Mouse (Mus musculus): ENCODE measurements at regions not wholly inside any gene's neighbourhood (a gene's known extent, or its start where the extent isn't known, plus 50 kb on each side); places are given as distances from the start of the nearest gene placed in this dataset.

DNA sequence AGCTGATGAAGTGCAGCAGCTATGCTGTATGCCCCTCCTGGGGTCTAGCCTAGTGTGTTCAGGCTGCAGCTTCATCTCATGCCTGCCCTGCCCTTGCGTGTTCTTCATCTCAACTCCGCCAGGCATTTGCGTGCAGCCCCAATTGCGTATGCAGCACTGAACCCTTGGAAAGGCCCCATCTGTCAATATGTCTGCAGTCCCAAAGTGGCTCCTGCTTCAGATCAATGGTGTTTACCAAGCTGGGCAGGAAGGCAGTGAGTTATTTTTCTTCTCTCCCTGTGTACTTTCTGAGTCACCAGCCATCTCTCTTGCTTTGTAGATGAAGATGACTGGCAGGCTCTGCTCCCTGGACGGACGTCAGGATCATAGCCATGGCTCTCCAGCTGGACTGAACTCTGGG lies 264.5 kb downstream of the Matn1 start:
- DNase-seq (ENCODE audit: low spot score): no peak

DNA sequence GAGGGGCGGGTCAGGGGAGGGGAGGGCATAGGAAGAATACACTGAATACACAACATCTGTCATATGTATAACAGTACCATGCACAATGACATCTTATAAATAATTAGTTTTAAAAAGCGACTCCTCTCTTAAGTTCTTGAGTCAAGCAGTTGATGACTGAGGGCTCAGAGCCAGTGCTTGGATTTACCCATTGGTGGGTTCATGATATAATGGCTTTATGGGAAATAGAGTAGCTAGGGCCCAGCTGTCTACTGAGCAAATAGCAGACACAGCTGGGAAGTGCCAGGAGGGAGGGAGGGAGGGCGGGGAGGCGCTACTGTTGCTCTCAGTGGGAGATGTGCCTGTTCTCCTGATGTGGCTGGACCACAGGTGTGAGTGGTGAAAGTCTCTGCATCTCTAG lies 268.5 kb downstream of the Matn1 start:
- DNase-seq (ENCODE audit: low spot score): no peak

- DNase-seq (ENCODE audit: low spot score): no peak
Observed at GRCm38 (mm10) chr4:131215682-131216081, 271.5 kb downstream of the Matn1 start.

GRCm38 (mm10) chr4:131216361-131216760 lies 272.2 kb downstream of the Matn1 start:
- no peak for DNase-seq (ENCODE audit: low spot score)

DNA sequence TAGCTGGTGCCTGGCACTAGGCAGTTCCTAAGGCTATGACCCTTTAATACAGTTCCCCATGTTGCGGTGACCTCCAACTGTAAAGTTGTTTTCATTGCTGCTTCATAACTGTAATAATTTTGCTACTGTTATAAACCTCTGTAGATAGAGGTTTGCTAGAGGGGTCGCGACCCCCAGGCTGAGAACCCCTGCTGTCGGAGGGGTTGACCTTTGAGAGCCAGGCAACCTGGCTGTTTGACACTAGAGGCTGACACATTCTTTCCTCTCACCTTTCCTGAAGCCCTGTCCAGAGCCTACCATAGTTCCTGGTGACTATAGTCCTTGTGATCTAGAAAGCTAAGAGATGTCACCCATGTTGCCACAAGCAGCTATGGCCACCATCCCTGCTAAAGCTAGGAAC lies 272.9 kb downstream of the Matn1 start:
- no peak for DNase-seq (ENCODE audit: low spot score)

DNA sequence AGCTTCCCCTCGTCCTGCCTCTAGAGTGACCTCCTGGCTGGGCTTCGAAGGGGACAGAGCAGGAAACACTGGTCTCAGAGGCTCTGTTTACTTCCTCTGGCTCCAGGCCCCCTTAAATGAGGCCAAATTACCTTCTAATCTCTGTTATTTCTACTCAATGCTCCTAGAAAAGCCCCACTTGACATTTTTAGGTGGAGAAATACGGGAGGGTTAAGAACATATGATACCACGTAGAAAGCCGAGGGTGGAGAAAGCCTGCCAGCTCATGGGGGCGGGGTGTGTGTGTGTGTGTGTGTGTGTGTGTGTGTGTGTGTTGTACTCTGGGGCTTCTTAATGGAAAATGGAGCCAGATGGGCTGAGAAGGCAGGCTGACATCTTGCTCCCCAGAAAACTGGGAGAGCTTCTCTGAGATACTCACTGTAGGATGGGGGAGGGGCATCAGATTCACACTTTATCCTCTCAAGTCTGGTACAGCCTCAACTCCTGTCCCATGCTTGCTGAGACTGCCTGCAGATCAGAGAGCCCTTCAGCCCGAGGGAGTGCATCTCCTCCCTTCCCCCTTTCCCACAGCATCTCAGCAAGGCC lies 273.5 kb downstream of the Matn1 start:
- no peak for DNase-seq (ENCODE audit: low spot score)

GRCm38 (mm10) chr4:131220966-131221365 lies 276.8 kb downstream of the Matn1 start:
- DNase-seq (ENCODE audit: low spot score): no peak

DNA sequence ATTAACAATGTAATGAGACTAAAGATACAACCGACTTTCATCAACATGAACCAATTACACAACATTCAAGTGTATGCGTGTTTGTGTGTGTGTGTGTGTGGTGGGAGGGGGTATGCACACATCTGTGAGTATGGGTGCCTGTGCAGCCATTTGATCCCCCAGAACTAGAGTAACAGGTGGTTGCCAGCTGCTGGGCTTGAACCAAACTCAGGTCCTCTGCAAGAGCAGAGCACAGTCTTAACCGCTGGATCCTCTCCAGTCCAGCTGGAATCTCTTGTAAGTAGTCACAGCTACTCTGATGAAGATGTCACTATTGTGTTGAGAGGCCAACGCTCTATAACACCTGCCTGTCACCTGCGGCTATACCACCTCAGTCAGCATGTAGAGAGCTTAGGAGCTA lies 286.2 kb downstream of the Matn1 start:
- DNase-seq (ENCODE audit: low spot score): no peak

- no peak for DNase-seq (ENCODE audit: low spot score)
Observed at GRCm38 (mm10) chr4:131236611-131237031, 292.4 kb downstream of the Matn1 start.

DNA sequence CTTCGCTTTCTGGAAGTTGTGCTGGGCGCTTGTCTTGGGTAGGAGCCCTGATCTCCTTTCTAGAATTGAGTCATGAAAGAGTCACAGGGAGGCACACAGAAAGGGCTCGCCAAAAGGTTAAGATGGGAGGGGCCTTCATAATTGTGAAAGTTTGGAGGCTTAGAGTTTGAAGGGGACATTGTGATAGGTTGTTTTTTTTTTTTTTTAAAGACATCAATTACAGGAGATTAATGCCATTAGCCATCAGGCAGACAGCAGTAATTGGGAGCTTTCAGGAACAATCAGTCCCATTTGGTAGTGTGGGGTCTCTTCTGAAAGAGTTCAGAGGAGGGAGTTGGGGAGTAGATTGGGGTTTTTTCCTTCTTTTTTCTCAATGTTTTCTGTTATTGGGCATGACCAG lies 294.4 kb downstream of the Matn1 start:
- DNase-seq (ENCODE audit: low spot score): no peak

GRCm38 (mm10) chr4:131239132-131239531 lies 294.9 kb downstream of the Matn1 start:
- DNase-seq (ENCODE audit: low spot score): no peak

DNA sequence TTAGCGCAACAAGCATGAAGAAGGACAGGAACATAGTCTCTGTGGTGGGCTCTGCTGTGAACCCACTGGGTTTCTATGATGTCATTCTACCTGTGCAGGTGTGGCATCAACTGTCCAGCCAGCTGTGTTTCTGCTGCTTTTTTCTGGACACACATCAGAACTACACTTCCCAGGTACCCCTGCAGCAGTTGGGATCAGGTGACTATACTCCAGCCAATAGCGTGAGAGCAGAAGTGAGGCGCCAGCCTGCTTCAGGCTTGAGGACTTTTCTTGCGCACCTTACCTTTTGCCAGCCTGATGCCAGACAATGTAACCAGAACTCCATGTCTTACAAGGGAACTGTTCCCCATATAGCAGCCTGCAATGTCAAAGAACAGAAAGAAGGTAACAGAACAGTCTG lies 296.3 kb downstream of the Matn1 start:
- no peak for DNase-seq (ENCODE audit: low spot score)

GRCm38 (mm10) chr4:131242250-131242649 lies 298.1 kb downstream of the Matn1 start:
- DNase-seq (ENCODE audit: low spot score): no peak

GRCm38 (mm10) chr4:131243744-131244387 lies 299.7 kb downstream of the Matn1 start:
- no peak for DNase-seq (ENCODE audit: low spot score)

DNA sequence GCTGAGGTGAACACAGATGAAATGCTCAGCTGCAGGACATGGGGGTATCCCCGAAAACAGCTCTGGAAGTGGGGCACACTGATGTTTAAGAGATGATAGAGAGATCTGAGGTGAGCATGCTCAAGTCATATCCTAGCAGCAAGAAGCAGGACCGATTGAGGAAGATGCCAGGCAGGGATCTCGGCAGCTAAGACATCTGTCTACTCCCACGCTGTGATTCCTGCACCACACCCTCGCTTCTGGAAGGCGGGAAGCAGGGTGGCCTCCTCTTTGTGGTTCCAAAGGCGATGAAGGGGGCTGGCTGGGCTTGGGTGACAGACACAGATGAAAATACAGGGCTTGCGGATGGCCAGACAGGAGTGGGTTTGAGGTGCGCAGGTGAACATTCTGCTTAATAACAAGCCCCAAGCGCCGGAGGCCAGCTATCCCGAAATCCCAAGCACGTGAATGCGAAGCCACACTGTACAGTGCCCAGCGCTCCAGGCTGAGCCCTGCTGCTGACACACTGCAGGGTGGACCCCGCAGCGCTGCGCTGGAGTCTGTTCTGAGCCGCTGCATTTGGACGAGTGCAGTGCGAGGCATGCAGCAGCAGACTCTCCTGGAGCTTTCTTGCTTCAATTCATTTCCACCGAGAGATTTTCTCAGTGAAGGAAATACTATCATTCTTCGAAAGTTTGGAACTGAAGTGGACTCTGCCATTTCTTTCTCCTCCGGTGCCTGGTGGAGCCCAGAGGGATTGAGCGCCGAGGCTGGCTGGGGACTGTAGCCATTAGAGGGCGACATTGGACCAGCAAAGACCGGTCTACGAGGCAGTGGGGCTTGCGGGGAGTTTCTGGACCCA lies 308.6 kb downstream of the Matn1 start:
- DNase-seq (ENCODE audit: low spot score): peak; percentile 60

DNA sequence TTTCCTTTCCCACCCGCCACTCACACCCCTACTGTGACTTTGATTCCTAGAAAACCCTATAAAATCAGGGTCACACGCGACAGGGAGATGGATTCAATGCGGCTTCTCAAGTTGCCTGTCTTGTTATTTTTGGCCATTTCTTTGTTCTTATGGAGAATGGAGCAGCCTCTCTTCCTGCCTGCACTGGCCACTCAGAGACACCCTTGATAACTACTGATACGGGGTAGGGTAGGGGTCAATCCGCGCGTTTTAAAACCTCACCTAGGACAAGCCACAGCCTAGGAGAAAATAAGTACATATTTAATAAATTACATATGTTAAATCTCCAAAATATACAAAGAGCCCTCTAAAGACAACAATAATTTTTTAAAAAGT lies 309.2 kb downstream of the Matn1 start:
- DNase-seq (ENCODE audit: low spot score): no peak

DNA sequence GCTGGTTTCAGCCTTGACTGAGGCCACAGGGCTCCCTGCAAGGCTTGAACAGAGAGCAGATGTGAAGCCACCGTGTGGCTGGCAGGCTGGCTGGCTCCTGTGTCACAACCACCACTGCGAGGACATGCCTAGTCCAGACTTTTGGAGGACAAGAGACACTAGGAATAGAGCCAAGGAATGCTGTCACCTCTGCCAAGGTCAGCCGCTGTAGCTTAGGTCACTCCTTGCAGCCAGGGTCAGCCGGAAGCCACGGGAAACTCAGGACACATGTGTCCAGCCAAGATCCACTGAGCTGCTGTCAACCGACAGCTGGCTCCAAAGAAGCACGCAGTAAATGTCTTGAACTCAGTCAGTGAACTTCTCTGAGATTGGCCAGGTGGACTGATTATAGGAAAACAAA lies 310.1 kb downstream of the Matn1 start:
- DNase-seq (ENCODE audit: low spot score): peak; percentile 40

DNA sequence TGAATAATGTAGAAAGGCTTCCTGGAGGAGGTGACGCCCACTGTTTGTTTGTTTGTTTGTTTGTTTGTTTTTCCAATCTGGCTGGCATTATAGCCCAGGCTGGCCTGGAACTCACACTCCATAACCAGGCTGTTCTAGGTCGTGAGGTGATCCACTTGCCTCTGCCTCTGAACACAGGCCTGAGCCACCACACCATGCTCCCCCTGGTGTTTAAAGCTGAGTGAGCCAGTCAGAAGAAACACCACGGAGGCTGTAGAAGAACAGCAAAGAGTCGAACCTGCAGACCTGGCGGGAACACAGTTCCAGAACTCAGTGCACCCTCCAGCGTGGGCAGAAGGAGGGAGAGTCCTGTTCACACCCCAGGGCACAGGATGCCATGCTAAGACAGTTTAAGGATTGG lies 310.5 kb downstream of the Matn1 start:
- no peak for DNase-seq (ENCODE audit: low spot score)

DNA sequence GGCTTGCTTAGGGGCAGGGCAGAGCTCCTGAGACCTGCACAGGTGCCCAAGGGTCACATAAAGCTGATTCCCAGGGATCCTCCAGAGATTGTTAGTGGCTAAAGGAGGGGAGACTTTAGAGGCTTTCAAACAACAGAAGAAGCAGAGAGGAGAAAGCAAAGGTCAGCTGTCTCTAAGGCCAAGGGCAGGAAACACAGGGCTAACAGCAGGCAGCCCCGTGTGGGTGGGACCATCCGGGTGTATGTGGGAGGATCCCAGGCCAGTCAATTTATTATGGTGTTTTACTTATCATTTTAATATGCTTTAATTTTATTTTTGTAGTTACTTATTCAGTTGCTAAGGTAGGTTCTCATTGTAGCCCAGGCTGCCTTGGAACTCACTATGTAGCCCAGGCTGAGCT lies 317.1 kb downstream of the Matn1 start:
- no peak for DNase-seq (ENCODE audit: low spot score)

DNA sequence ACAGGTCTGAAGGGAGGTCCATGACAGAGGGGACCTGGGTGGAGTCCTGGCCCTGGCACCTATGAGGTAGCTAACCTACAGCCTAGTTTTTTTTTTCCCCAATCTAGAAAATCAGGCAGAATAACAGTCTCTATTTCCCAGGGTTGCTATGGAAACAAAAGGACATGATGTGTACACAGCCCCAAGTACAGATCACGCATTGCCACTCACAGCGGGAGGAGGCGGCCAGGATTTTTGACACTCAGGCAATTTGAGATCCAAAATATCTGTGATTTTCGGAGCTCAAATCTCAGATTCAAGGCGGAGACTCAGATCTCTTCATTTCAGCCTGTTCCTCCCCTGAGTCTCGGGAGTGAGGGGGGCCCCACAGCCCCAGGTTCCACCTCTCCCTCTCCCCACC lies 318.7 kb downstream of the Matn1 start:
- no peak for DNase-seq (ENCODE audit: low spot score)

DNA sequence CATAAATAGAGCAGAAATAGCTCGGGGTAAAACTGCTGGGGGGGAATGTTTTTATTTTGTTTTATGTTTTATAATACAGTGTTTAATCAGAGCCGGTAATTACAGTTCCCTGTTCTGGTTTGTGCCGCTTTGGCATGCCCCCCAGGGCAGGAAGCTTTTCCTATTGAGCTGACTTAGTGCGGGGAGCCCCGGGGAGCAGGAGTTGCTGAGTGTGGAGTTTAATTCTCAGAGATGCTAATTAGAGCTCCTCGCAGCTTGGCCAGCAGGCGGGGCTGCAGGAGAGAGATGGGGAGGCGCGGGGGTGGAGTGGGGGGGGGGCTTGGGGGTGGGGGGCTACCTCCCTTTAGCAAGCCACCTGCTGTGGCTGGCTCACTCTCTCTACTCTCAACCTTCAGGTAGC lies 322.6 kb downstream of the Matn1 start:
- DNase-seq (ENCODE audit: low spot score): no peak

- DNase-seq (ENCODE audit: low spot score): no peak
Observed at GRCm38 (mm10) chr4:131267760-131268159, 323.6 kb downstream of the Matn1 start.

GRCm38 (mm10) chr4:131270192-131270591 lies 326.0 kb downstream of the Matn1 start:
- no peak for DNase-seq (ENCODE audit: low spot score)
